Mouse (Mus musculus): ENCODE data around the gene Kcnq1. TPM values are rescaled to one million over a fixed set of nuclear protein-coding genes. Genes with fewer than 3 reads are reported as not detected.

Gene Kcnq1
- total RNA-seq, 2 experiments from 2014 or later = 0.61 to 1.2 TPM

GRCm38 (mm10) chr7:143459332-143460211 lies 353.4 kb downstream of the Kcnq1 start:
- no peak for TF ChIP-seq CTCF (IDR thresholded peaks at IDR 0.05)
- intact Hi-C loops (cut with DNase I) = loop anchor here (5.0 to 10.0 kb wide), 3 partner anchors 157 to 565 kb away; partner anchors contain the start of gene Tspan32
- H3K27ac ChIP-seq = no peak overlapping the region
- H3K4me3 ChIP-seq = peak overlapping the region; percentile 39
- DNase-seq (ENCODE audit: extremely low spot score in 1 of 2, low spot score in 2 of 2) = no peak

DNA sequence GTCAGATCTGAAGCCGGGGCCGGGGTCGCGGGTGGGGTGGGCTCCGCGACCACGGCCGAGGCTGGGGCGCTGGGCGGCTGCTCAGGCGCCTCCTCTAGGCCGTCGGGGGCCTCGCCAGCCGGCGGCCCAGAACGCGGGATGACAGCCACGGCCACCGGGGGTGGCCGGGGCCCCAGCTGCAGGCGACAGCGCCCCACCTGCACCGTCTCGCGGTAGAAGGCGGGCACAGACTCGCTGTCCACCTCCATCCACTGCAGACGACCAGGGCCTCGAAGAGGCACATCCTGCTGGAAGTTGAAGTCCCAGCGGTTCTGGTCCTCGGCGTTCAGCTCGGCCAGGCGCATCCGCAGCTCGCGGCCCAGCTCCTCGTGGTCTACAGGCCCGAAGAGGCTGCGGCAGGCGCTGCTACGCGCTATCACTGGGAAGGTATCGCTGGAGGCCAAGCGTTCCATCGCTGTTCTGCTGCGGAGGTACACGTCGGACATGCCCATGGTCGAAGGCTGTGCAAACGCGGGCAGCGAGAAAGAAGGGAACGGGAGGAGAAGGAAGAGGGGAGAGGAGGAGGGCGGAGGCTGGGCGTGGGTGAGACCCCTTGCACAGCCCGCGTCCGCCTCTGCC lies 354.2 kb downstream of the Kcnq1 start:
- peak overlapping the region; percentile 40 for H3K4me3 ChIP-seq

DNA sequence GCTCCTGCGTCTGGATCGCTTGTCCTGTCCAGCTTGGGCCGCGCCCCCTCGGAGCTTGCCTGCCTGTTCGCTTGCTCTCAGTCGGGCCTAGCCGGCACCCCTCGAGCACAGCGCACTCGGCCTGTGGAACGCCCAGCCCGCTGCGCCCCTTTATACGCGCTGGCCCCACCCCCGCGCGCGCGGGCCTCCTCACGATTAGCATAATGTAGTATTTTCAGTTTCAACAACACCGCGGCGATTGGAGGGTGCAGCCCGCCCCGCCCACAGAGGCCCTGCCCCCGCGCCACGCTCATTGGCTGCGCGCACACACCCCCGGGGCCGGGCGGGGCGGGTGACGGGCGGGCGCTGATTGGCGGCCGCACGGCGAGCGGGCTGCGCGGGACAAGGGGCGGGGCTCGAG lies 354.7 kb downstream of the Kcnq1 start, which contains the start of gene Cdkn1c:
Cdkn1c (minus strand) TSS at position 177 of the 400 bp plus-strand sequence.
- Histone ChIP-seq H3K4me3 (peak within 1 kb of the TSS; percentile 40), H3K27ac (no peak within 1 kb of the TSS)
- peak; percentile 75 to 82 for DNase-seq (ENCODE audit: extremely low spot score in 1 of 2, low spot score in 2 of 2)
- intact Hi-C loops (cut with DNase I) = loop anchor here (5.0 to 10.0 kb wide), 3 partner anchors 159 to 566 kb away; partner anchors contain the start of gene Tspan32
- TF ChIP-seq CTCF (IDR thresholded peaks at IDR 0.05) = no peak

More for the DNA sequence above, 354.2 kb downstream of the Kcnq1 start:
- DNase-seq (ENCODE audit: extremely low spot score in 1 of 2, low spot score in 2 of 2) = no peak
- no peak overlapping the region for H3K27ac ChIP-seq
- no peak; the same call in 1 of the 2 replicates for TF ChIP-seq CTCF (IDR thresholded peaks at IDR 0.05)
- intact Hi-C loops (cut with DNase I) = loop anchor here (5.0 to 10.0 kb wide), 3 partner anchors 158 to 566 kb away; partner anchors contain the start of gene Tspan32

DNA sequence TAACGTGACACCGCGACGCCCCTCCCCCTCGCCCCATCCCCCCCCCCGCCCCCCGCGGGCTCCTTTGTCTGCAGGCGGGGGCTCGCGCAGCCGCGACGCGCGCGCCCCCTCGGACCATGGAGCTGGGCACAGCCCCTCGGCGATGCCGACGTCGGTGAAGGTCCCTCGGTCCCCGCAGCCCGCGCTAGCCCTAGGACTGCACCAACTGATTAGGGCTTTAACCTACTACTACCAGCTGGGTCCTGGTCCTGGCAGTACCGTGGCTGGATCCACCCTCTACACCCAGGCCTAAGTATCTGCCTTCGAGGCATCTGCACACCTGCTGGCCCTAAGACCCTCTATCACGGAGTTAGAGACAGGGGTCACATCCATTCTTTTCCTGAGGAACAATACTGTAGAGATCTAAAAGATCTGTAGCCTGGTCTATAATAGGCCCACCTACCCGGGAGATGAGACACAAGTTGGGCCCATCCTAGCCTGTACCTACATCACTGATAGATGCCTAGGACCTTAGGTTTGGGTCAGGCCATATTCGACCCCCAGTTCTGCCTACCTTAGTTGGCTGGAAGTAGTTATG lies 355.2 kb downstream of the Kcnq1 start:
- no peak for TF ChIP-seq CTCF (IDR thresholded peaks at IDR 0.05)
- intact Hi-C loops (cut with DNase I) = loop anchor here (5.0 to 10.0 kb wide), 3 partner anchors 159 to 567 kb away; partner anchors contain the start of gene Tspan32
- DNase-seq (ENCODE audit: extremely low spot score in 1 of 2, low spot score in 2 of 2) = no peak
- no peak overlapping the region for H3K27ac ChIP-seq
- peak overlapping the region; percentile 26; the same call in 1 of the 2 replicates for H3K4me3 ChIP-seq

GRCm38 (mm10) chr7:143461920-143462319 lies 355.8 kb downstream of the Kcnq1 start:
- Histone ChIP-seq H3K4me3 (no peak overlapping the region), H3K27ac (no peak overlapping the region)
- no peak for TF ChIP-seq CTCF (IDR thresholded peaks at IDR 0.05)
- intact Hi-C loops (cut with DNase I) = loop anchor here (5.0 to 10.0 kb wide), 3 partner anchors 160 to 567 kb away; partner anchors contain the start of gene Tspan32
- no peak for DNase-seq (ENCODE audit: extremely low spot score in 1 of 2, low spot score in 2 of 2)

DNA sequence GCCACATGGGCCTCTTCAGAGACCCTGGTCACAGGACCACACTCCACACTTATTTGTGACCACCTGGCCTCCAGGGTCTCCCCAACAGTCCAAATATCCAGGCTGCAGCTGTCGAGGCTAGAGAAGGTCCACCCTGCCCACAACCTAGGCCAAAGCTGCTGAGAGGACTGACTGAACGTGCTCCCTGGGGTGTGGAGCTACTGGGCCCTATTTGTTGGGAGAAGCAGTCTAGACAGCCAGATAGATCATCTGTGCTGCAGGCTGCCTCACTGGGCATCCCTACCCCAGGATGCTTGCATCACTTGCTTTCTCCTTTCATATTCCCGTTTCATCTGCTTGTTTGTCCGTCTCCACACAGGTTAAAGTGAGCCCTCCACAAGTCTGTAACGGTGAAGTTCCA lies 356.4 kb downstream of the Kcnq1 start:
- no peak for TF ChIP-seq CTCF (IDR thresholded peaks at IDR 0.05)
- intact Hi-C loops (cut with DNase I) = loop anchor here (5.0 to 10.0 kb wide), 3 partner anchors 160 to 568 kb away; partner anchors contain the start of gene Tspan32
- no peak overlapping the region for H3K27ac ChIP-seq

GRCm38 (mm10) chr7:143463865-143464415 lies 357.8 kb downstream of the Kcnq1 start:
- Histone ChIP-seq H3K4me3 (no peak overlapping the region), H3K27ac (no peak overlapping the region)
- TF ChIP-seq CTCF (IDR thresholded peaks at IDR 0.05) = peak; percentile 95
- intact Hi-C loops (cut with DNase I) = loop anchor here (5.0 to 10.0 kb wide), 3 partner anchors 162 to 569 kb away; partner anchors contain the start of gene Tspan32
- DNase-seq (ENCODE audit: extremely low spot score in 1 of 2, low spot score in 2 of 2) = peak; percentile 70 to 81

More for the DNA sequence above, 356.4 kb downstream of the Kcnq1 start:
- no peak for DNase-seq (ENCODE audit: extremely low spot score in 1 of 2, low spot score in 2 of 2)
- no peak overlapping the region for H3K4me3 ChIP-seq

GRCm38 (mm10) chr7:143464811-143465560 lies 358.8 kb downstream of the Kcnq1 start:
- Histone ChIP-seq H3K4me3 (peak overlapping the region; percentile 37), H3K27ac (no peak overlapping the region)
- TF ChIP-seq CTCF (IDR thresholded peaks at IDR 0.05) = no peak
- intact Hi-C loops (cut with DNase I) = loop anchor here (5.0 to 10.0 kb wide), 3 partner anchors 163 to 570 kb away; partner anchors contain the start of gene Tspan32
- no peak for DNase-seq (ENCODE audit: extremely low spot score in 1 of 2, low spot score in 2 of 2)

GRCm38 (mm10) chr7:143466099-143466677 lies 360.0 kb downstream of the Kcnq1 start:
- TF ChIP-seq CTCF (IDR thresholded peaks at IDR 0.05) = peak; percentile 98
- DNase-seq (ENCODE audit: extremely low spot score in 1 of 2, low spot score in 2 of 2) = peak; percentile 80 to 90
- no peak overlapping the region for H3K4me3 ChIP-seq
- intact Hi-C loops (cut with DNase I) = loop anchor here (1.0 to 10.0 kb wide), 3 partner anchors 313 to 571 kb away; partner anchors contain the start of gene Tspan32
- H3K27ac ChIP-seq = no peak overlapping the region

- no peak for TF ChIP-seq CTCF (IDR thresholded peaks at IDR 0.05)
- Histone ChIP-seq H3K4me3 (no peak overlapping the region), H3K27ac (no peak overlapping the region)
- intact Hi-C loops (cut with DNase I) = loop anchor here (10.0 kb wide), 2 partner anchors 463 to 573 kb away; partner anchors contain the start of gene Tspan32
- no peak for DNase-seq (ENCODE audit: extremely low spot score in 1 of 2, low spot score in 2 of 2)
These were observed 361.6 kb downstream of the Kcnq1 start for GRCm38 (mm10) chr7:143467714-143468113.

All from left cerebral cortex, adult 2 months (tissue).